Mouse (Mus musculus) embryonic stem cell, embryonic (primary cell): ENCODE data around the gene Gm5129.
"Not testable (repeated sequence)": the region's sequence is repeated elsewhere in the genome, so short reads cannot be mapped to it uniquely, and the experiment has no call there.

Experiments used
- CTCF ChIA-PET, 4 experiments: fragments of 300-600 bp in 2 of 4; fragments of 350-600 bp in 2 of 4; sonication (Branson Sonifier 250); formaldehyde crosslinking; loops; one replicate each; lab custom pipeline; 2022; ENCODE audit warnings: inconsistent platforms in 2 of 4; lab: Charles Lee
- POLR2A ChIA-PET, 4 experiments: fragments of 300-600 bp in 2 of 4; fragments of 350-600 bp in 2 of 4; sonication (Branson Sonifier 250); formaldehyde crosslinking; loops; one replicate each; lab custom pipeline; 2022; ENCODE audit warnings: antibody characterized with exemption in 4 of 4, inconsistent platforms in 1 of 4; lab: Charles Lee

Gene Gm5129

GRCm38 (mm10) chr5:29735557-29736061 lies at the start of gene Gm5129, which contains the start of gene Dnajb6:
Gene Gm5129, minus strand, starts transcription at chr5:29735936.
Gene Dnajb6, plus strand, starts transcription at chr5:29735688.
- ChIA-PET CTCF (interaction anchor here in 1 of 4 experiments (0.8 to 1.2 kb wide), 2 partner anchors 10 to 15 kb away, joined by 3 to 4 read pairs; no protein-coding TSS in a partner anchor), POLR2A (interaction anchor here (0.5 to 13.9 kb wide), 41 partner anchors 9 to 1342 kb away, joined by 3 to 376 read pairs (median 6); partner anchors contain the start of genes Lmbr1 (in 1 of the 4), Tyms (in 1 of the 4) and Ube3c (in 1 of the 4))

- POLR2A ChIA-PET: interaction anchor here in 1 of 4 experiments (1.5 to 3.8 kb wide), 3 partner anchors 13 to 49 kb away, joined by 3 to 37 read pairs (median 19); partner anchors contain the start of genes Dnajb6 and Gm5129
- CTCF ChIA-PET: not testable (repeated sequence)
Observed at GRCm38 (mm10) chr5:29784906-29785305, 49.2 kb upstream of the Gm5129 start.

GRCm38 (mm10) chr5:29782261-29782660 lies 46.5 kb upstream of the Gm5129 start:
- ChIA-PET CTCF (interaction anchor here in 1 of 4 experiments (0.6 kb wide), 1 partner anchor 143 kb away, joined by 3 read pairs; no protein-coding TSS in a partner anchor), POLR2A (interaction anchor here in 3 of 4 experiments (1.0 to 3.8 kb wide), 11 partner anchors 9 to 46 kb away, joined by 3 to 37 read pairs (median 4); partner anchors contain the start of genes Dnajb6 (in 1 of the 3) and Gm5129 (in 1 of the 3))

- ChIA-PET POLR2A (interaction anchor here in 2 of 4 experiments (0.7 to 2.1 kb wide), 5 partner anchors 9 to 52 kb away, joined by 4 to 5 read pairs (median 5); no protein-coding TSS in a partner anchor), CTCF (interaction anchor here in 1 of 4 experiments (0.7 kb wide), 1 partner anchor 346 kb away, joined by 4 read pairs; no protein-coding TSS in a partner anchor)
Observed at GRCm38 (mm10) chr5:29779733-29780132, 44.0 kb upstream of the Gm5129 start.

GRCm38 (mm10) chr5:29778029-29778428 lies 42.3 kb upstream of the Gm5129 start:
- ChIA-PET POLR2A (interaction anchor here in 1 of 4 experiments (1.3 to 5.5 kb wide), 6 partner anchors 11 to 42 kb away, joined by 3 to 30 read pairs (median 8); partner anchors contain the start of genes Dnajb6 and Gm5129), CTCF (no interaction called here)

GRCm38 (mm10) chr5:29775437-29775836 lies 39.7 kb upstream of the Gm5129 start:
- ChIA-PET CTCF (interaction anchor here in 1 of 4 experiments (0.5 kb wide), 1 partner anchor 9 kb away, joined by 6 read pairs; no protein-coding TSS in a partner anchor), POLR2A (interaction anchor here in 2 of 4 experiments (0.5 to 6.2 kb wide), 7 partner anchors 7 to 376 kb away, joined by 3 to 37 read pairs (median 8); no protein-coding TSS in a partner anchor)

GRCm38 (mm10) chr5:29773460-29774150 lies 37.9 kb upstream of the Gm5129 start:
- ChIA-PET CTCF (no interaction called here), POLR2A (interaction anchor here in 2 of 4 experiments (1.0 to 6.2 kb wide), 11 partner anchors 8 to 65 kb away, joined by 3 to 37 read pairs (median 5); no protein-coding TSS in a partner anchor)

- CTCF ChIA-PET: no interaction called here
- POLR2A ChIA-PET: interaction anchor here in 2 of 4 experiments (1.0 to 6.2 kb wide), 6 partner anchors 8 to 22 kb away, joined by 3 to 37 read pairs (median 4); no protein-coding TSS in a partner anchor
Observed at GRCm38 (mm10) chr5:29772651-29773330, 37.1 kb upstream of the Gm5129 start.

- ChIA-PET POLR2A (interaction anchor here in 1 of 4 experiments (0.8 to 6.2 kb wide), 6 partner anchors 10 to 21 kb away, joined by 3 to 37 read pairs (median 4); no protein-coding TSS in a partner anchor), CTCF (no interaction called here)
Observed at GRCm38 (mm10) chr5:29772038-29772437, 36.3 kb upstream of the Gm5129 start.

- ChIA-PET POLR2A (interaction anchor here in 1 of 4 experiments (0.9 to 6.2 kb wide), 8 partner anchors 9 to 49 kb away, joined by 3 to 37 read pairs (median 5); no protein-coding TSS in a partner anchor), CTCF (no interaction called here)
Observed at GRCm38 (mm10) chr5:29770935-29771334, 35.2 kb upstream of the Gm5129 start.

- ChIA-PET CTCF (interaction anchor here in 2 of 4 experiments (0.7 kb wide), 2 partner anchors 63 to 922 kb away, joined by 3 read pairs; no protein-coding TSS in a partner anchor), POLR2A (interaction anchor here in 2 of 4 experiments (0.7 to 14.1 kb wide), 18 partner anchors 9 to 60 kb away, joined by 3 to 274 read pairs (median 5); partner anchors contain the start of genes Dnajb6 (in 1 of the 2) and Gm5129 (in 1 of the 2))
Observed at GRCm38 (mm10) chr5:29759318-29759717, 23.6 kb upstream of the Gm5129 start.

GRCm38 (mm10) chr5:29752894-29753293 lies 17.2 kb upstream of the Gm5129 start:
- POLR2A ChIA-PET: interaction anchor here in 1 of 4 experiments (0.7 to 14.1 kb wide), 10 partner anchors 10 to 53 kb away, joined by 3 to 274 read pairs (median 8); partner anchors contain the start of genes Dnajb6 and Gm5129
- CTCF ChIA-PET: interaction anchor here in 1 of 4 experiments (0.6 kb wide), 1 partner anchor 1144 kb away, joined by 9 read pairs; no protein-coding TSS in a partner anchor

GRCm38 (mm10) chr5:29751306-29751705 lies 15.6 kb upstream of the Gm5129 start:
- ChIA-PET POLR2A (interaction anchor here in 2 of 4 experiments (0.5 to 11.5 kb wide), 23 partner anchors 7 to 1429 kb away, joined by 3 to 181 read pairs (median 5); partner anchors contain the start of genes Dnajb6 (in 2 of the 2) and Gm5129 (in 2 of the 2)), CTCF (no interaction called here)

- ChIA-PET POLR2A (interaction anchor here in 1 of 4 experiments (0.6 to 13.9 kb wide), 6 partner anchors 12 to 49 kb away, joined by 3 to 274 read pairs (median 7); partner anchors contain the start of genes Dnajb6 and Gm5129), CTCF (no interaction called here)
Observed at GRCm38 (mm10) chr5:29747661-29748060, 11.9 kb upstream of the Gm5129 start.

GRCm38 (mm10) chr5:29741093-29741492 lies 5.4 kb upstream of the Gm5129 start:
- CTCF ChIA-PET: no interaction called here
- POLR2A ChIA-PET: interaction anchor here in 3 of 4 experiments (0.6 to 13.9 kb wide), 19 partner anchors 9 to 1176 kb away, joined by 3 to 274 read pairs (median 9); no protein-coding TSS in a partner anchor

- CTCF ChIA-PET: interaction anchor here in 1 of 4 experiments (0.5 kb wide), 1 partner anchor 273 kb away, joined by 3 read pairs; no protein-coding TSS in a partner anchor
- POLR2A ChIA-PET: interaction anchor here in 3 of 4 experiments (0.6 to 13.9 kb wide), 18 partner anchors 8 to 43 kb away, joined by 3 to 274 read pairs (median 10); no protein-coding TSS in a partner anchor
Observed at GRCm38 (mm10) chr5:29740651-29741050, 4.9 kb upstream of the Gm5129 start.

- ChIA-PET POLR2A (interaction anchor here in 2 of 4 experiments (0.6 to 13.9 kb wide), 10 partner anchors 12 to 45 kb away, joined by 3 to 376 read pairs (median 34); no protein-coding TSS in a partner anchor), CTCF (no interaction called here)
Observed at GRCm38 (mm10) chr5:29738076-29738475, 2.3 kb upstream of the Gm5129 start.
